Mouse (Mus musculus) testis, adult 2 months (tissue): ENCODE data around the gene Pus7. TPM values are rescaled to one million over a fixed set of nuclear protein-coding genes. Genes with fewer than 3 reads are reported as not detected.

Experiments used
- H3K27ac ChIP-seq: fragments of 200-500 bp; 2 replicates; pipeline ENCODE4 v1.5.1; 2012; ENCODE audit warnings: low read depth, low read length; ENCODE audit not compliant: control insufficient read depth, insufficient read depth
- H3K27me3 ChIP-seq: fragments of 200-500 bp; 2 replicates; pipeline ENCODE4 v1.6.1; 2012; ENCODE audit warnings: mild to moderate bottlenecking, low read length, moderate library complexity; ENCODE audit not compliant: control insufficient read depth, insufficient read depth
- H3K36me3 ChIP-seq: fragments of 200-500 bp; 2 replicates; pipeline ENCODE4 v1.6.1; 2012; ENCODE audit warnings: mild to moderate bottlenecking, low read length; ENCODE audit not compliant: control insufficient read depth, insufficient read depth
- H3K4me1 ChIP-seq: fragments of 200-500 bp; 2 replicates; pipeline ENCODE4 v1.6.1; 2012; ENCODE audit warnings: low read length; ENCODE audit not compliant: control insufficient read depth, insufficient read depth
- H3K4me3 ChIP-seq: fragments of 200-500 bp; 2 replicates; pipeline ENCODE4 v1.5.1; 2012; ENCODE audit warnings: low read depth, mild to moderate bottlenecking, low read length, moderate library complexity, mixed read lengths; ENCODE audit not compliant: control insufficient read depth
- CTCF ChIP-seq: fragments of 200-500 bp; IDR thresholded peaks from 2 replicates; pipeline ENCODE4 v1.5.1; 2012; ENCODE audit warnings: low read depth, mild to moderate bottlenecking, inconsistent platforms, low read length, moderate library complexity; ENCODE audit not compliant: control insufficient read depth, insufficient read depth, insufficient replicate concordance
- POLR2A ChIP-seq: fragments of 200-500 bp; IDR thresholded peaks from 2 replicates; pipeline ENCODE4 v1.6.1; 2012; ENCODE audit warnings: low read depth, mild to moderate bottlenecking, inconsistent platforms, low read length, moderate library complexity; ENCODE audit not compliant: control insufficient read depth
- polyA plus RNA-seq: library from polyadenylated mRNA; depleted of rRNA; stranded (reverse); fragments of >200 nt; gene quantifications from 2 replicates; pipeline ENCODE4 v1.2.3, GENCODE M21; 2012

Pus7 gene
- polyA plus RNA-seq, 1 experiment: 5.2 TPM

DNA sequence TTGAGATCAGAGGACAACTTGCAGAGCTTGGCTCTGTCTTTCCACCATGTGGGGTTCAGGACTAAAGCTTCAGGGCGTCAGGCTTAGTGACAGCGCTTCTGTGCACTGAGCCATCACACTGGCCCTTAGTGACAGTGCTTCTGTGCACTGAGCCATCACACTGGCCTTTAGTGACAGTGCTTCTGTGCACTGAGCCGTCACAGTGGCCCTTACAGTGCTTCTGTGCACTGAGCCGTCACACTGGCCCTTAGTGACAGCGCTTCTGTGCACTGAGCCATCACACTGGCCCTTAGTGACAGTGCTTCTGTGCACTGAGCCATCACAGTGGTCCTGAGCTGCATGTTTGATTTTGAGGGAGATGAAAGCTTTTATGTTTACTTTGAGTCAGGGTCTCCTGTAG, 31.3 kb upstream of the Pus7 start:
- Histone ChIP-seq H3K27ac (no peak overlapping the region), H3K36me3 (peaks cover 5% of the 10 kb centered on the region; the same call in 1 of the 2 replicates), H3K4me1 (no peaks in the 10 kb centered on the region), H3K27me3 (no peaks in the 10 kb centered on the region), H3K4me3 (no peak overlapping the region)
- TF ChIP-seq CTCF (no peak), POLR2A (no peak)

DNA sequence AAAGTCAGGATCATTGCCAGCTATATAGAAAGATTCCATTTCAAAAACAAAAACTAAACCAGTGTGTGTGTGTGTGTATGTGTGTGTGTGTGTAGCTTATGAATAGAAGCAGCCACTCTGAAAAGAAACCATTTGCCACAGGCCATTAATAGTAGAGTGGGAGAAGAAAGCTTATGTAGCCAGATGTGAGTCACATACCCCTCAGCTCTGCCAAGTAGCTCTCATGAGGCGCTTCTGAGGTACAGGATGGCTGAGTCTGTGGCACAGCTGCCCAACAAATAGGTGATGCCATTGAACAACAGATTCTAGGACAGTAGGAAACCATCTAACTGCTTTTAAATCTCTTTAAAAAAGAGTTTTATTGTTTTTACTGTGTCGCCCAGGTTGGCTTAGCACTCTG, 9.2 kb upstream of the Pus7 start:
- Histone ChIP-seq H3K4me1 (no peaks in the 10 kb centered on the region; the same call in 1 of the 2 replicates), H3K36me3 (no peaks in the 10 kb centered on the region), H3K27ac (no peak overlapping the region), H3K4me3 (no peak overlapping the region), H3K27me3 (no peaks in the 10 kb centered on the region)
- TF ChIP-seq POLR2A (no peak), CTCF (no peak)

DNA sequence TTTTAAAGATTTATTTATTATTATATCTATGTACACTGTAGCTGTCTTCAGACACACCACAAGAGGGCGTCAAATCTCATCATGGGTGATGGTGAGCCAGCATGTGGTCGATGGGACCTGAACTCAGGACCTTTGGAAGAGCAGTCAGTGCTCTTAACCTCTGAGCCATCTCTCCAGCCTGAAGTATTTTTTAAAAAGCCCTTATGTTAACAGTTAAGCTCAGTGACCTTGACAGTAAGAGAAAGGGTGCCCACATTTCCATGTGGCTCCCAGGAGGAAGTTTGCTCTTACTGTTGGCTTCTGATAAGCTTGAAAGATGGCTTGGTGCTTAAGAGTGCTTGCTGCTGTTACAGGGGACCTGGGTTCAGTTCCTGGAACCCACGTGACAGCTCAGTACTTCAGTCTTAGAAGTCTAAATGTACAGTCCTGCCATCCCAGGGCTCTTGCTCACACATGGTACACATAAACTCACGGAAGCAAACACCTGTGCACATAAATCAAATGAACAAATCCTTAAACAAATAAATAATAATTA, 5.6 kb upstream of the Pus7 start:
- no peak for TF ChIP-seq CTCF
- no peak for TF ChIP-seq POLR2A
- no peak overlapping the region for H3K27ac ChIP-seq
- no peak overlapping the region for H3K4me3 ChIP-seq
- peaks cover 3% of the 10 kb centered on the region for H3K4me1 ChIP-seq
- no peaks in the 10 kb centered on the region for H3K27me3 ChIP-seq
- no peaks in the 10 kb centered on the region for H3K36me3 ChIP-seq

DNA sequence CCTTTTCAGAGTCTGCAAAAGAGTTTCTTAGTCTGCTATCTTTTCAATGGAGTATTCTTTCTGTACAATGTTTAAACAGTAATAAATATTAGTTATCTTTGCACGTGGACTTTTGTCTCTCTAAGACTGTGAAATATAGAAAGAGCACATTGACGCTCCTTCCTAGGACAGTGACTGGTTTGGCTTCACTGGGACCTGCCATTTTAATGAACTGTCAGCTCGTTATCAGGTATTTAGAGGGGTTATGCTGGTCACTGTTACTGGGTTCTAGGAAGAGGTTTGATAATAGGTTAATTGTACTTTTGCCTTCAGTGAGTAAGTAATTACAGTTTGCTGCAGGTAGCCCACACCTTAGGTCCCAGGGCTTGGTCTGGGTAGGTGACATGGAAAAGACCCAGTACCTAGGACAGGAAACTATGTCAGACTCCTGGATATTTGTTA, 4.9 kb upstream of the Pus7 start:
- Histone ChIP-seq H3K27me3 (no peaks in the 10 kb centered on the region), H3K27ac (no peak overlapping the region)

DNA sequence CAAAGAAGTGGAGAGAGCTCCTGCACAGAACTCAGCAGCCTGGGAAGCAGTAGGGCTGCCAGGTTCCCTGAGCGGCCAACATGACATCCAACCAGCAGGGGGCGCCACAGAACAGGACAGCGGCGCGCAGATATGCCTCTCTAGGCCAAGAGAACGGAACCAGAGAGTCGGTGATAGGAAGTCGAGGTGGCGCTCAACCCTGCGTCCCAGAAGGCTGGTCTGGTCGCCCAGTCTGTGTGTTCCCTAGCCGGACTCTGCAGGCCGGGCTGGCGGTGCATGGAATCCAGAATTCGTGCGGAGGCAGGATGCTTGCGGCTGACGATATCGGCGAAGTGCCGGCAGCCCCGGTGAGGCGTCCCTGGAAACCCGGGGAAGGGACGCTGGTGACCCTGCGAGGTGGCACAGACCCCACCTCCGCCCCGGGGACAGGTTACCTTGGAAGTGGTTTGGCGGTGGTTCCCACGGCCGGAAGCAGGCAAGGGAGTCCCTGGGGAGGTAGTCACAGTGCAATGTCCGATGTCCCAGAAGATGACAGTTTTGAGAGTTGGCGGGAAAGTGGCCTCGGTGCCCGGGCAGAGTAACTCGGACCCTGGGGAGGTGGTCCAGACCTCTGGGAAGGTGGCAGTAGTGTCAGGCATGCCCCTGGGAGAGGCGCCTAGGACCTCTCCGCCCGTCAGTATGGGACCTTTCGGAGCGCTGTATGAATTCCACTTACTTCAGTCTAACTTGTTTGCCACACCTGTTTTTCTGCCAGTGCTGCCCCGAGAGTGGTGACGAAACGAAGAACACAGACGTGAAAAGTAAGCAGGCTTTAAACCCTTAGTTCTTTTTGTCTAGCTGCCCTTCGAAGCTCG, 4.3 kb upstream of the Pus7 start, which contains the start of gene Rint1:
Gene Rint1 (plus strand): TSS at position 176 of the 854 bp plus-strand sequence.
- Histone ChIP-seq H3K36me3 (no peaks in the 10 kb centered on the region), H3K27me3 (no peaks in the 10 kb centered on the region), H3K4me1 (peaks cover 3% of the 10 kb centered on the region), H3K27ac (peak within 1 kb of the TSS; percentile 65), H3K4me3 (peak within 1 kb of the TSS; percentile 93)
- TF ChIP-seq CTCF (peak; percentile 99), POLR2A (peak; percentile 99)

More for the DNA sequence above, 4.9 kb upstream of the Pus7 start:
- TF ChIP-seq POLR2A (no peak), CTCF (no peak)
- Histone ChIP-seq H3K4me3 (peak overlapping the region; percentile 93; the same call in 1 of the 2 replicates), H3K36me3 (no peaks in the 10 kb centered on the region), H3K4me1 (peaks cover 3% of the 10 kb centered on the region)

DNA sequence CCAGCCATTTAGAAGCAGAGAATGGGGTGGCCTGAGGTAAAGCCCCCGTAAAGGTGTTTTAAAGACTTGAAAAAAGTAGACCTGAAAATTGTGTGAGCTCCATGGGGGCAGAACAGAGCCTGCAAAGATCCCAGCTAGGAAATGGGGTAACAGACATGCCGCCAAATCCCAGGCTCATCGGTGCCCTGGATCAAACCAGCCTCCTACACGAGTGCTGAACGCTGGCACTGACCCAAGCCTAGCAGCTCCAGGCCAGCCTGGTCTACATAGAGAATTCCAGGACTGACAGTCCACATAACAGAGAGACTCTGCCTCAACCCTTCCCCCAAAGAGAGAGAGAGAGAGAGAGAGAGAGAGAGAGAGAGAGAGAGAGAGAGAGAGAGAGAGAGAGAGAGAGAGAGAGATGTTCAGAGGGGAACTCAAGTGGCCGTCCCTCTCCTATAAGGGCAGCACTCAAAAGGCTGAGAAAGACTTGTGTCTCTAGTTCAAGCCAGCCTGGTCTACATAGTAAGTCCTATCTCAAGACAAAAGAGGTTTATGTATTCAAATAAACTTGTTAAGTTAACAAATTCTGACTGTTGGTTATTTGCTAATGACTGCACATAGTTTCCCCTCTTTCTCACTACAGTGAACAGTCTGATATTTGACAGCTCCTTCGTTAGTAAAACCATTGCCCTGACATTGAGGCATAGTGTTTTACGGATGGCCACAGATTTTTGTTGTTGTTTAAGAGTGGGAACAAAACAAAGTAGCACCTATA, 1.3 kb downstream of the Pus7 start:
- no peaks in the 10 kb centered on the region for H3K27me3 ChIP-seq
- no peaks in the 10 kb centered on the region for H3K36me3 ChIP-seq
- H3K27ac ChIP-seq: no peak overlapping the region
- TF ChIP-seq POLR2A (no peak), CTCF (no peak)
- H3K4me1 ChIP-seq: peaks cover 2% of the 10 kb centered on the region
- H3K4me3 ChIP-seq: no peak overlapping the region

DNA sequence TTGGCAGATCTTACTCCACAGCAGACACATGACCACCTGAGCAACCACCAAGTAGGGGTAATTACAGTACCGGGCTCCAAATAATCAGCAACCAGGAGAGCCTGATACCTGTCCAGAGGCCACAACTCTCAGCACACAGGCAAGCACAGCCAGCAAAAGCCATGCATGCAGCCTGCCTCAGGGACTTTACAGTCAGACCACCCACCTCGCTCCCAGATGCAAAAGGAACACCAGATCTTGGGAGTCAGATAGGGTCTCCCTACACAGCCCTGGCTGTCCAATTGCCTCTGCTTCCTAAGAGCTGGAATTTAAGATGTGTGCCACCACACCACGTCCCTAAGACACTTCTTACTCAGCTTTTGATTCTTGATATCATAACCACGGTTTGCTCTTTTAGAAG, 2.3 kb downstream of the Pus7 start:
- H3K4me1 ChIP-seq: no peaks in the 10 kb centered on the region; the same call in 1 of the 2 replicates
- H3K36me3 ChIP-seq: no peaks in the 10 kb centered on the region
- H3K27ac ChIP-seq: no peak overlapping the region
- H3K27me3 ChIP-seq: no peaks in the 10 kb centered on the region
- TF ChIP-seq CTCF: no peak
- no peak for TF ChIP-seq POLR2A
- H3K4me3 ChIP-seq: no peak overlapping the region
